Mouse (Mus musculus) testis, adult 2 months (tissue): ENCODE measurements at regions not wholly inside any gene's neighbourhood (a gene's known extent, or its start where the extent isn't known, plus 50 kb on each side); places are given as distances from the start of the nearest gene placed in this dataset.

Source experiments
- CTCF ChIP-seq: fragments of 200-500 bp; IDR thresholded peaks from 2 replicates; pipeline ENCODE4 v1.5.1; 2012; ENCODE audit warnings: low read depth, mild to moderate bottlenecking, inconsistent platforms, low read length, moderate library complexity; ENCODE audit not compliant: control insufficient read depth, insufficient read depth, insufficient replicate concordance
- POLR2A ChIP-seq: fragments of 200-500 bp; IDR thresholded peaks from 2 replicates; pipeline ENCODE4 v1.6.1; 2012; ENCODE audit warnings: low read depth, mild to moderate bottlenecking, inconsistent platforms, low read length, moderate library complexity; ENCODE audit not compliant: control insufficient read depth

- no peak for TF ChIP-seq POLR2A
- no peak for TF ChIP-seq CTCF
Observed at GRCm38 (mm10) chr3:70102593-70103213, 95.3 kb downstream of the Otol1 start.
